Mouse (Mus musculus) adrenal gland, postnatal 4 days (tissue): Measurements from ENCODE around the gene Lhfpl3. TPM values are rescaled to one million over a fixed set of nuclear protein-coding genes. Genes with fewer than 3 reads are reported as not detected.

ENCODE experiments used
- DNase-seq, 2 experiments: peaks; one replicate each; pipeline ENCODE4 v3.0.0; 2021 to 2022; ENCODE audit warnings: low spot score in 2 of 2, mixed read lengths in 2 of 2
- microRNA-seq: library from miRNA; unstranded; fragments of <30 nt; microRNA quantifications from one replicate; pipeline ENCODE4 v1.2.0, GENCODE M21; 2021
- total RNA-seq, 2 experiments: library from RNA; stranded (reverse); gene quantifications; 2 replicates each; pipeline ENCODE4 v1.2.3; 2021

Lhfpl3 gene
- total RNA-seq, 2 experiments from 2014 or later, result 1.1 to 1.4 TPM

- no peak for DNase-seq
Observed at GRCm38 (mm10) chr5:23273309-23273708, 527.5 kb downstream of the Lhfpl3 start.

- DNase-seq, result no peak
Observed at GRCm38 (mm10) chr5:23279364-23279763, 533.5 kb downstream of the Lhfpl3 start.

GRCm38 (mm10) chr5:23284884-23285283 is 539.0 kb downstream of the Lhfpl3 start:
- DNase-seq, result no peak

GRCm38 (mm10) chr5:23289149-23289548 is 543.3 kb downstream of the Lhfpl3 start:
- DNase-seq, result no peak

Small RNA genes within 50 kb of the gene (microRNA-seq; reads per million reads assigned to microRNA genes)
- gene Gm28022 (not detected), gene Gm44363 (not detected)

Other genes with a start within 250 kb of the Lhfpl3 start
- 10 to 100 TPM; 25.4 TPM for gene Orc5, start 195.6 kb upstream of the Lhfpl3 start, total RNA-seq